Mouse (Mus musculus): ENCODE measurements around the gene Immp2l. TPM values are rescaled to one million over a fixed set of nuclear protein-coding genes. Genes with fewer than 3 reads are reported as not detected.
"Not testable (repeated sequence)": the region's sequence is repeated elsewhere in the genome, so short reads cannot be mapped to it uniquely, and the experiment has no call there.

Immp2l gene
- 0.62 TPM in 1 of 2 replicates, not detected in the other for polyA plus RNA-seq (2012; ENCODE audit: insufficient read depth, low replicate concordance)

DNA sequence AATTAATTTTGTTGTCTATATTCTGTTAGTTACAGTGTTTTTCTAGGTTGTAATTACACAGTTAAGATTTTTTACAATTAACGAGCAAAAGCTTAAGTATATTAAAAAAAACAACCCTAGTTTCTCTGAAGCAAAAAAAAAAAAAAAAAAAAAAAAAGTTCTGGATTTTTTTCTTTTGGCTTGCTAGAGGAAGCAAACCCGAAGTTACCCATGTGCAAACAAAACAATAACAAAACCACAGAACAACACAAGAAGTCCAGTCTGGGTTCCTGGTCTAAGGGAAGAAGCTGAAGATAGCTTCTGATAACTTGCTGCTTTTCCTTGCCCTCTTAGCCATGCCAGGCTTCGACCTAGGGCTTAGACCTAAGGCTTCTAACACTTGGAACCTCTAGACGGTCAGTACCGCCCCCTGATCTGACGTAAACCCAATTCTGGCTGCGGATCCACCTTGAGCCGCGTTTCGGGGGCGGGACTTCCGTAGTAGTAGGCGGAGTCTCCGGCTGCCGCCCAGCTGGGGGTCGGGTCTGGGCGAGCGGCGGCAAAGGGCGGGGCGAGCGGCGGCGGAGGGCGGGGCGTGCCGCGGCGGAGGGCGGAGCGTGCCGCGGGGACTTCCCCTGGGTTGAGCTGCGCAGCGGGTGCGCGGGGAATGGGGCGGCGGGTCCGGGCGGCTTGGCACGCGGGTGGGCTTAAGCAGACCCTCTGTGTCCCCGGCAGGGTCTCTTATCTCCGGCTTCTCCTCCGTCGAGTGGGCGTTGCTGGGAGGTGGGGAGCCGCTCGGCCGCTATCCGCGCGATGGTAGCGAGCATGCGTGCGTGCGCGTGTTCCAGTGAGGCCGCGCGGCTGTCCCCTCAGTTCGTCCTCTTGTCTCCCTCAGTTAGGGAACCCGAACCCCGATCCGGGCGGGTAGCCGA lies at the start of gene Immp2l:
Gene Immp2l, plus strand, starts transcription at position 580 of the 911 bp plus-strand sequence.
- TF ChIP-seq GATA1 (IDR thresholded peaks at IDR 0.05; ENCODE audit: borderline replicate concordance, low read length): no peak
- TF ChIP-seq FLI1 (IDR thresholded peaks at IDR 0.05; ENCODE audit: low read length): no peak
- H3K9me3 ChIP-seq: peaks cover 7% of the 10 kb centered on the region
- H3K4me3 ChIP-seq (replicated peaks): peak within 1 kb of the TSS; percentile 97

DNA sequence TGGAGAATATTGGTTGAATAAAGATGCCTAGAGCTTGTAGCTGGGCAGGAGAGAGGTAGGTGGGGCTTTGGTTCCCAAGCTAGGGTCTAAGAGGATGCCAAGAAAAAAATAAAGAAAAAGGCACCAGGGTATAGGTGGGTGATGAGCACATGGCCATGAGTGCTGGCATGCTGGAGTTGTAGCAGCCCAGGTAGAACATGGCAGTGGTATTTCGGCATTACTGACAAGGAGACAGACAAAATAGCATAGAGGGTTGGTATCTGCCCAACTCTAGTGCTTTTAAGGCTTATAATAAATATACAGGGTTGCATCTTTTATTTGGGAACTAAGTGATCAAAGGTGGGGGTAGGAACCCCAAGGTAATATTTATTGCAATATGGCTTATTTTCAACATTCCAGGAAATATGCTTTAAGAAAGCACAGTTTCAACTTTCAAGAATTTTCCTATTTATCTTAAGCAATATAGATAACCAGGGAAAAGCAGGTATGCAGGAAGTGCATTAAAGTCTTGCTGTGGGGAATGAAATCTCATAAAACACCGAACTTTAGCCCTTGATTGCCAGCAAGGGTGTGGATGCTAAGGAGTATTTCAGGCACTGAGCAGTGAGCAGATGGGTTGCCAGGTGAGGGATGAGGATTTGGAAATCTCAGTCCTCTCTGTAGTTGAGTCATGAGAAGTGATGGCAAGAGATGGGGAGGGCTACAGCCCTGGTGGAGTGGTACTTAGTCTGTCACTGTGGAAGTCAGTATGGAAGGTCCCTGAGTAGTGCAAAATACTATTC lies 45.0 kb upstream of the Immp2l start:
- H3K4me3 ChIP-seq (replicated peaks): no peak overlapping the region

More for the DNA sequence above, at the start of gene Immp2l:
- Histone ChIP-seq H3K4me1 (peaks cover 21% of the 10 kb centered on the region), H3K27me3 (replicated peaks) (no peaks in the 10 kb centered on the region), H3K36me3 (replicated peaks; ENCODE audit: low read length) (peaks cover 9% of the 10 kb centered on the region)

GRCm38 (mm10) chr12:40979716-40980115 lies 44.2 kb upstream of the Immp2l start:
- H3K9me3 ChIP-seq: no peaks in the 10 kb centered on the region
- no peaks in the 10 kb centered on the region for H3K36me3 ChIP-seq (replicated peaks; ENCODE audit: low read length)
- no peaks in the 10 kb centered on the region for H3K27me3 ChIP-seq (replicated peaks)
- TF ChIP-seq FLI1 (IDR thresholded peaks at IDR 0.05; ENCODE audit: low read length) (no peak), GATA1 (IDR thresholded peaks at IDR 0.05; ENCODE audit: borderline replicate concordance, low read length) (no peak)
- no peak overlapping the region for H3K4me3 ChIP-seq (replicated peaks)
- no peaks in the 10 kb centered on the region for H3K4me1 ChIP-seq

More for the DNA sequence above, 45.0 kb upstream of the Immp2l start:
- TF ChIP-seq FLI1 (IDR thresholded peaks at IDR 0.05; ENCODE audit: low read length) (no peak), GATA1 (IDR thresholded peaks at IDR 0.05; ENCODE audit: borderline replicate concordance, low read length) (no peak)
- Histone ChIP-seq H3K9me3 (no peaks in the 10 kb centered on the region), H3K27me3 (replicated peaks) (no peaks in the 10 kb centered on the region), H3K36me3 (replicated peaks; ENCODE audit: low read length) (no peaks in the 10 kb centered on the region), H3K4me1 (no peaks in the 10 kb centered on the region)

DNA sequence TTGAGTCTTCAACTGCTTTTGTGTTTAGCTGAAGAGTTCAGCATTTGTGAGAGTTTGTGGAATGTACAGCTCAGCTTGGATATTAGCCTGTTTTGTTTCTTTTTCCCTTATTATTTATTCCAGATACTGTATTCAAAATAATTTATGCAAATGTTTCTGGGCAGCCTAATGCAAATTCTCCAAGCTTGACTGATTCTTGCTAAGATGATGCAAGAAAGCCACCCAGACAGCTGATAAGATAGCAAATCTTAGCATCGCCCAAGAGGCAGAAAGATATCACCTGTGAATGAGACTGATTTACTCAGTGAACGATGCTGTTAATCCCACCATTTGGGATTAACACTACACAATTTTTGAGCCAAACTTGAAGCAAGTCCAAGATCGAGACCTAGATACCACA lies 43.7 kb upstream of the Immp2l start:
- Histone ChIP-seq H3K36me3 (replicated peaks; ENCODE audit: low read length) (no peaks in the 10 kb centered on the region), H3K27me3 (replicated peaks) (no peaks in the 10 kb centered on the region), H3K4me3 (replicated peaks) (no peak overlapping the region), H3K4me1 (no peaks in the 10 kb centered on the region), H3K9me3 (no peaks in the 10 kb centered on the region)
- TF ChIP-seq FLI1 (IDR thresholded peaks at IDR 0.05; ENCODE audit: low read length) (no peak), GATA1 (IDR thresholded peaks at IDR 0.05; ENCODE audit: borderline replicate concordance, low read length) (no peak)

- no peak for TF ChIP-seq GATA1 (IDR thresholded peaks at IDR 0.05; ENCODE audit: borderline replicate concordance, low read length)
- no peak for TF ChIP-seq FLI1 (IDR thresholded peaks at IDR 0.05; ENCODE audit: low read length)
- H3K27me3 ChIP-seq (replicated peaks): no peaks in the 10 kb centered on the region
- H3K36me3 ChIP-seq (replicated peaks; ENCODE audit: low read length): no peaks in the 10 kb centered on the region
- no peaks in the 10 kb centered on the region for H3K4me1 ChIP-seq
- H3K4me3 ChIP-seq (replicated peaks): no peak overlapping the region
- no peaks in the 10 kb centered on the region for H3K9me3 ChIP-seq
These were observed 40.9 kb upstream of the Immp2l start for GRCm38 (mm10) chr12:40983021-40983420.

DNA sequence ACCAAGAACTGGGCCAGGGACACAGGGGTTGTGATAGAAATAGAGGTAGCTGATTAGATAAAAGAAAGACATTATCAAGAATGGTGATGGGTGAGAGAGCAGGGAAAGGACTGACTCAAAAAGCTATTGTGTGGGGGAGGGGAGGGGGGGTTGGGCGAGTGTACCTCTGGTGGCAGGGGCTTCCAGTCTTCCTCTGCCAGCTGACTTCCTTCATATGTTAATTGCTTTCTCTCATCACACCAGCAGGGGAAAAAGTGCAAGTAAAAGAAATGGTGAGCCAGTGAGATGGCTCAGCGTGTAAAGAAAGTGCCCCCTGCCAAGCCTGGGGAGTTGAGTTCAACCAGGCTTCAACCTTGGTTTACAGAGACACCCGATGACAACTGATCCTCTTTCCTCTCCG lies 39.2 kb upstream of the Immp2l start:
- H3K36me3 ChIP-seq (replicated peaks; ENCODE audit: low read length): no peaks in the 10 kb centered on the region
- no peaks in the 10 kb centered on the region for H3K9me3 ChIP-seq
- no peak overlapping the region for H3K4me3 ChIP-seq (replicated peaks)
- H3K4me1 ChIP-seq: no peaks in the 10 kb centered on the region
- H3K27me3 ChIP-seq (replicated peaks): no peaks in the 10 kb centered on the region
- no peak for TF ChIP-seq FLI1 (IDR thresholded peaks at IDR 0.05; ENCODE audit: low read length)
- no peak for TF ChIP-seq GATA1 (IDR thresholded peaks at IDR 0.05; ENCODE audit: borderline replicate concordance, low read length)

- TF ChIP-seq FLI1 (IDR thresholded peaks at IDR 0.05; ENCODE audit: low read length) (no peak), GATA1 (IDR thresholded peaks at IDR 0.05; ENCODE audit: borderline replicate concordance, low read length) (no peak)
- no peaks in the 10 kb centered on the region for H3K36me3 ChIP-seq (replicated peaks; ENCODE audit: low read length)
- no peaks in the 10 kb centered on the region for H3K27me3 ChIP-seq (replicated peaks)
- H3K9me3 ChIP-seq: no peaks in the 10 kb centered on the region
- no peaks in the 10 kb centered on the region for H3K4me1 ChIP-seq
- no peak overlapping the region for H3K4me3 ChIP-seq (replicated peaks)
These were observed 38.1 kb upstream of the Immp2l start for GRCm38 (mm10) chr12:40985791-40986190.

GRCm38 (mm10) chr12:40988311-40989065 lies 35.4 kb upstream of the Immp2l start:
- TF ChIP-seq GATA1 (IDR thresholded peaks at IDR 0.05; ENCODE audit: borderline replicate concordance, low read length) (no peak), FLI1 (IDR thresholded peaks at IDR 0.05; ENCODE audit: low read length) (no peak)
- H3K36me3 ChIP-seq (replicated peaks; ENCODE audit: low read length): no peaks in the 10 kb centered on the region
- no peaks in the 10 kb centered on the region for H3K4me1 ChIP-seq
- H3K4me3 ChIP-seq (replicated peaks): no peak overlapping the region
- H3K9me3 ChIP-seq: no peaks in the 10 kb centered on the region
- no peaks in the 10 kb centered on the region for H3K27me3 ChIP-seq (replicated peaks)

DNA sequence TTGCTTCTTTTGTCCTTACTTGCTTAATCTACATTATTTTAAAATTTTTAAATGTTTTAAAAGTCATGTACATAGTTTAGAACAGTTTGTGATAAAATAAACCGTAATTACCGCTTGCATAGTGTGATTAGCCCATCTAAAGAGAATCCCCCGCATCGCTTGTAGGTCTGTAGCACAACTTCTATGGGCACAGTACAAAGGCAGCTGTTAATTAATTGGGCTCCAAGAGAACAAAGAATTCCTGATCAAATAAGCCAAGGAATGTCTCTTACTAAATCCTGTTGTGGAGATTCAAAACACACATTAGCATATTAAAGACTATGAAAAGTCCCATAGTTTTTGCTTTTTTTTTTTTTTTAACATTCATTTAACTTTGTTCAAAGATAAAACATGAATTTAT lies 32.2 kb upstream of the Immp2l start:
- H3K4me3 ChIP-seq (replicated peaks): no peak overlapping the region
- H3K36me3 ChIP-seq (replicated peaks; ENCODE audit: low read length): no peaks in the 10 kb centered on the region
- no peaks in the 10 kb centered on the region for H3K4me1 ChIP-seq
- no peaks in the 10 kb centered on the region for H3K27me3 ChIP-seq (replicated peaks)
- peaks cover 3% of the 10 kb centered on the region; the same call in 1 of the 2 replicates for H3K9me3 ChIP-seq
- no peak for TF ChIP-seq GATA1 (IDR thresholded peaks at IDR 0.05; ENCODE audit: borderline replicate concordance, low read length)
- no peak for TF ChIP-seq FLI1 (IDR thresholded peaks at IDR 0.05; ENCODE audit: low read length)

- not testable (repeated sequence) for H3K36me3 ChIP-seq (replicated peaks; ENCODE audit: low read length); H3K27me3 ChIP-seq (replicated peaks); H3K9me3 ChIP-seq; H3K4me3 ChIP-seq (replicated peaks); H3K4me1 ChIP-seq
These were observed 31.7 kb upstream of the Immp2l start for GRCm38 (mm10) chr12:40992237-40992636.
